7 mouse cellular contexts compared by ENCODE assay signal in the genomic region with DNA sequence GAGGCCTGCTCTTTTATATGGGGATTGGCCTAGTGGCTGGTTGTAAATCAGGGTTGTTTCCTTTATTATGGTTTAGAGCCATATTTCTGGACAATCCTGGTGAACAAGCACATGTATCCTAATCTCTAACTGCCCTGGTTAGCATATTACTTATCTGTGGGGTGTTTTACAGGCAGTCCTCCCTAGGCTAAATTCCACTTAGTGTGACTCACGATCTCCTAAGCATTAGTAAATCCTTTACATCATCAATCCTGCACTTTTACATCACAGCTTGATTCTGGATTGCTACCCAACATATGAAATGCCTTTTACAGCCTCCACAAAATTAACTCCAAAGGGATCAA. TPM values are rescaled to one million over a fixed set of nuclear protein-coding genes. Genes with fewer than 3 reads are reported as not detected.
DNase-seq lines count a peak whose midpoint lies in the region; ATAC-seq and TF ChIP-seq lines count a peak whose summit lies in the region.

No protein-coding gene starts in this region.

- 23% methylated on average over 1 of the region's 1 CpGs for WGBS in embryonic facial prominence, embryonic 15.5 days
- WGBS in limb, embryonic 15.5 days: 6% methylated on average over 1 of the region's 1 CpGs

- H3K36me3 ChIP-seq in testis, adult 2 months (ENCODE audit: control insufficient read depth, insufficient read depth, low read length): no peaks in the 10 kb centered on the region
- peaks cover 17% of the 10 kb centered on the region for H3K36me3 ChIP-seq in embryonic facial prominence, embryonic 15.5 days
- peaks cover 20% of the 10 kb centered on the region for H3K36me3 ChIP-seq in limb, embryonic 15.5 days

- H3K4me3 ChIP-seq in testis, adult 2 months (ENCODE audit: control insufficient read depth, low read depth, low read length): peak overlapping the region; percentile 99
- peak overlapping the region; percentile 86 for H3K4me3 ChIP-seq in embryonic facial prominence, embryonic 15.5 days (replicated peaks)
- peak overlapping the region; percentile 79 for H3K4me3 ChIP-seq in limb, embryonic 15.5 days

- peak overlapping the region; percentile 75 for H3K9ac ChIP-seq in embryonic facial prominence, embryonic 15.5 days
- peak overlapping the region; percentile 57 for H3K9ac ChIP-seq in limb, embryonic 15.5 days

- no peak for ATAC-seq in embryonic facial prominence, embryonic 15.5 days (ENCODE audit: insufficient number of reproducible peaks, low FRiP score, low TSS enrichment, low read depth)
- ATAC-seq in limb, embryonic 15.5 days (ENCODE audit: insufficient number of reproducible peaks, low FRiP score, low TSS enrichment, low read depth): no peak

- H3K27ac ChIP-seq in testis, adult 2 months (ENCODE audit: control insufficient read depth, insufficient read depth, low read depth, low read length): no peak overlapping the region; the same call in 1 of the 2 replicates
- 0 out of 2 replicates have a peak overlapping the region, but pooled peaks have one; percentile 85 for H3K27ac ChIP-seq in embryonic facial prominence, embryonic 15.5 days (replicated peaks)
- H3K27ac ChIP-seq in limb, embryonic 15.5 days: peak overlapping the region; percentile 90

- H3K9me3 ChIP-seq in embryonic facial prominence, embryonic 15.5 days (replicated peaks): no peaks in the 10 kb centered on the region
- no peaks in the 10 kb centered on the region for H3K9me3 ChIP-seq in limb, embryonic 15.5 days

- H3K27me3 ChIP-seq in testis, adult 2 months (ENCODE audit: control insufficient read depth, insufficient read depth, low read length): no peaks in the 10 kb centered on the region
- H3K27me3 ChIP-seq in embryonic facial prominence, embryonic 15.5 days: no peaks in the 10 kb centered on the region
- no peaks in the 10 kb centered on the region for H3K27me3 ChIP-seq in limb, embryonic 15.5 days

- peak overlapping the region; percentile 74 for H3K4me2 ChIP-seq in embryonic facial prominence, embryonic 15.5 days (replicated peaks)
- peak overlapping the region; percentile 71 for H3K4me2 ChIP-seq in limb, embryonic 15.5 days

- no peak for DNase-seq in testis, postnatal 14 days (ENCODE audit: low spot score)
- DNase-seq in adrenal gland, postnatal 10 days: no peak
- DNase-seq in thymus, postnatal 36 days: no peak
- no peak for DNase-seq in thymus, postnatal 10 days (ENCODE audit: low spot score in 2 of 2)

- H3K4me1 ChIP-seq in testis, adult 2 months (ENCODE audit: control insufficient read depth, insufficient read depth, low read length): peaks cover 6% of the 10 kb centered on the region
- H3K4me1 ChIP-seq in embryonic facial prominence, embryonic 15.5 days: peaks cover 13% of the 10 kb centered on the region
- H3K4me1 ChIP-seq in limb, embryonic 15.5 days: peaks cover 12% of the 10 kb centered on the region

- TF ChIP-seq POLR2A in testis, adult 2 months (IDR thresholded peaks at IDR 0.05; ENCODE audit: control insufficient read depth, low read depth, low read length): no peak

- no peak for TF ChIP-seq CTCF in testis, adult 2 months (IDR thresholded peaks at IDR 0.05; ENCODE audit: control insufficient read depth, insufficient read depth, insufficient replicate concordance, low read depth, low read length)

RNA-seq across cellular contexts. Expression of a gene that starts 31.1 kb away (rescaled TPM):
- 0.29 and 0.41 TPM in 2 replicates for polyA plus RNA-seq in testis, adult 2 months (2012; rRNA removed)
- 9.7 and 10.0 TPM in 2 replicates for polyA plus RNA-seq in embryonic facial prominence, embryonic 15.5 days (2015; fragmentation: Nextera tagmentation; extraction: Ambion mirVana)
- 7.9 and 10.1 TPM in 2 replicates for polyA plus RNA-seq in limb, embryonic 15.5 days (2015; fragmentation: Nextera tagmentation; extraction: Ambion mirVana)
- total RNA-seq in adrenal gland, postnatal 10 days (2021): 10 to 100 TPM; 17.6 to 22.8 TPM
